Mouse (Mus musculus) heart, postnatal 4 days (tissue): Measurements from ENCODE around the gene Eml1. TPM values are rescaled to one million over a fixed set of nuclear protein-coding genes. Genes with fewer than 3 reads are reported as not detected.

Experiments
- DNase-seq: peaks from one replicate; pipeline ENCODE4 v3.0.0; 2021
- total RNA-seq, 2 experiments: library from RNA; stranded (reverse); gene quantifications; 2 replicates each; pipeline ENCODE4 v1.2.3; 2021

Gene Eml1
- total RNA-seq, 2 experiments from 2014 or later: 78.1 to 80.5 TPM

- peak; percentile 32 for DNase-seq
Observed at GRCm38 (mm10) chr12:108553079-108553478, 182.3 kb downstream of the Eml1 start.

DNA sequence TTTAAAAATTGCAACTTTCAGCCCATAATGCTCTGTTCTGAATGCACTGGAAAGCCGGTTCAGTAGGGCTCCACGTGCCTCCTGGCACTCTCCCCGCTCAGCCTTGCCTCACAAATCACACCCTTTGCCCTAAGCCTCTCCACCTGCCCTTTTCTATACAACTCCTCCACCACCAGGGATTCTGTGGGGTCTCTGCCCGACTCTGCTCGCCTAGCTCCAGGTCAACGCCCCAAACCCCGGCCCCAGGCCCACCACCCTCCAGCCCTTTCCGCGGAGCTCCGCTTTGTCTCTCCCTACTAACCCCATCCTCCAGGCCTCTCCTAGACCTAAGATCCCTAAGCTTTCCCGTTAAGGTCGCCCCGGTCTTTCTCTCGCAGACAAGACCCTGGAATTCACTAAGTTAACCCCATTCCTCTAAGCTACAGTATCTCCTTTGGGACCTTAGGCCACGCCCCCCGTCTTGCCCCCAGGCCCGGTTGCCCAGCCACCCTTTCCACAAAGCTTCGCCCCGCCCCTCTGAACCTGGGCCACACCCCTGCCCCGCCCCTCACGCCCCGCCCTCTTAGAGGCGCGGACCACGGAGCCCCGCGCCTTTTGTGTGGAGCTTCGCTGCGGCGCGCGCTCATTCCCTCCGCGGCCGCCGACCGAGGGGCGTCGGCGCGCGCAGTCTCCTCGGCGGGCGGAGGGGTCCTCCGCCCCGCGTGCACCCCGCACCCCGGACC is 183.5 kb downstream of the Eml1 start, which contains the start of gene Evl:
Gene Evl, plus strand, starts transcription at position 601 of the 722 bp plus-strand sequence.
- peak; percentile 94 for DNase-seq

GRCm38 (mm10) chr12:108554861-108555556 is 184.3 kb downstream of the Eml1 start:
- peak; percentile 56 for DNase-seq

- no peak for DNase-seq
Observed at GRCm38 (mm10) chr12:108558194-108558593, 187.4 kb downstream of the Eml1 start.

DNA sequence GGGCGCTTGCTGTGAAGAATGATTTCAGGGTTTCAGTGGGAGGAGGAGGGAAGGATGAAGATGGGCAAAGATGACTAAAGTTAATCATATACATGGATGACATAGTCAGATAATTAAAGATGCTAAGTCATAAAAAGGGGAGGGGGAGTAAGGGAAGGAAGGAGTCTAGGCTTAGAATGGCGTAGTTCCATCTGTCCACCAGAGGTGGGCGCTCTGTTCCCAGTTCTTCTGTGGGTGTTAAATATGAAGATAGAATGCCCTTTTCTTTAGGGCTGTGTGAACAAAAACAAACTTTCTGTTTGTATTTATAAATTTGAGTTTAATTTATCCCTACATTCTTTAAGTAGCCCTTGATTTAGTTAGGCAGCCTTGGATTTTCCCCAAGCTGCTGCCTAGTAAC is 192.5 kb downstream of the Eml1 start:
- peak; percentile 23 for DNase-seq

DNA sequence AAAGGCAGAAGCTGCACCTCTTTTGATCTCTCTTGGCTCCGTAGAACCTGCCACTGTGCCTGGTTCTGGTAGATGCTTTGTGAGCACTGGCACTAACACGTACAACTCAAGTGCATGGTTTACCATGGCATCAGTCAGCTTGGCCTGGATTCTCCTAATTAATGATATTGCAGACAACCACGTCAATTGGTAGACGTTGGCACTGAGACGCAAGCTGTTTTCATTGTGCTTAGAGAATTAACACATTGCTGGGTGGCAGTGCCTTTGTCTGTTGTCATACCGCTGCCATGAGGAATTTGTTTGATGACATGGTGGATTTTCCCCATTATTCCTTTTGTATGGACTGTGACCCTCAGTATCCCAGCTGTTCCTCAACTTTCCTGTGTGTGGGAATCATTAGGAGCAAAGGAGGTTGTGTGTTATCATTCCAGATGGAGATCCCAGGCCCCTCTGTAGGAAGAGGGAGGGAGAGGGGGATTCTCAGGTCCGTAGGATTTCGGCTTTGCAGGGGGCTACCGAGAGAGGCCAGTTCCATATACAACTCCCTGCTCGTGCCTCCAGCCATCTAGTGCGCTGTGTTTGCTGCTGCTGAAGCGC is 194.3 kb downstream of the Eml1 start:
- DNase-seq: no peak

DNA sequence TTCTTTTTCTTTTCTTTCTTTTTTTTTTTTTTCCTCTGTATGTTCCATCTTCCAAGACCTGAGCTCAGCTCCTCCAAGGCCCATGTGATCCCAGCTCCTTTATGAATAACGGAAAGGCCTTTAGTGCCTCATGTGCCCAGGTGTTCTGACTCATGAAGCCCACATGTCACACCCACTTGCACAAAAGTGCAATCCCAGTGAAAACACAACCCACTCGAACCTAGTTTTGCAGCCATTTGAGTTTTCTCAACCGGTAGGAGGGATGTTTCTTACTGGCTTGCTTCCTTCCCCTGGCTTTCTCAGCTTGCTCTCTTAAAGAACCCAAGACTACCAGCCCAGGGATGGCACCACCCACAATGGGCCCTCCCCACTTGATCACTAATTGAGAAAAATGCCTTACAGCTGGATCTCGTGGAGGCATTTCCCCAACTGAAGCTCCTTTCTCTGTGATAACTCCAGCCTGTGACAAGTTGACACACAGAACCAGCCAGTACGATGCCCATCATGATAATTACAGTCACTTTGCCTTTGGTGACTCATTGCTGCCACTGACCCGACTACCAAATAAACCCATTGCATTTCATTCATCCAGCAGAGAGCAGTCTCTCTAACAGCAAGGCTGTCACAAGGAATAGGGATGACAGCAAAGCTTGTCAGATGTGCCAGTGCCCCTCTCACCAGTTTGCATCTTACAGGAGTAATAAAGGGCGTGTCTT is 208.6 kb downstream of the Eml1 start:
- no peak for DNase-seq

GRCm38 (mm10) chr12:108583775-108584174 is 213.0 kb downstream of the Eml1 start:
- DNase-seq: no peak

Other genes starting within 250 kb of the Eml1 start
- 10 to 100 TPM; 74.9 to 75.7 TPM for gene Setd3, start 191.6 kb upstream of the Eml1 start, total RNA-seq
- 10 to 100 TPM; 30.5 to 32.8 TPM for gene Ccnk, start 191.4 kb upstream of the Eml1 start, total RNA-seq
- 10 to 100 TPM; 35.2 to 37.2 TPM for gene Ccdc85c, start 95.5 kb upstream of the Eml1 start, total RNA-seq
- 1 to 10 TPM; 2.5 to 2.8 TPM for gene Hhipl1, start 64.7 kb upstream of the Eml1 start, total RNA-seq
- gene Cyp46a1, start 36.6 kb upstream of the Eml1 start, total RNA-seq: 1 to 10 TPM; 2.5 to 3.3 TPM
- gene Evl, start 183.8 kb downstream of the Eml1 start, total RNA-seq: 100 to 1,000 TPM; 140 to 145 TPM